Mouse (Mus musculus): ENCODE measurements around the gene Yipf1. TPM values are rescaled to one million over a fixed set of nuclear protein-coding genes. Genes with fewer than 3 reads are reported as not detected.
"Not testable (repeated sequence)": the region's sequence is repeated elsewhere in the genome, so short reads cannot be mapped to it uniquely, and the experiment has no call there.

The Yipf1 gene
- total RNA-seq, 2 experiments from 2014 or later: 20.7 to 22.3 TPM

DNA sequence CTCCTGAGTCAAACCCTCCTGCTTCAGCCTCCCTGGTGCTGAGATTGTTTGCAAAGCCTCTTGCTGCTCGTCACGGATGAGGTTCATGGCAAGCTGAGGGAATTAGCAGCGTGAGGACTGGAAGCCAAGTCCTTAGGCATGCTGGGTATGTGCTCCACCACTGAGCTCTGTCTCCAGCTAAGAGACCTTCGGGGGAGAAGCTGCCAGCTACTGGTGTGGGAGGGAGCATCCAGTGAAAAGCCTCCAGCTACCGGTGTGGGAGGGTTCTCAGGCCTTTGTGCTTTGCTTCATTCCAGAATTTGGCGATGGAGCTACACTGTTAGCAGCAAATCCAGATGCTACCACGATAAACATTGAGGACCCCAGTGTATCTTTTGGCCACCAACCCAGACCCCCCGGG lies 4.5 kb downstream of the Yipf1 start:
- DNase-seq (ENCODE audit: low spot score): no peak
- intact Hi-C loops (cut with DNase I): no loop called here

DNA sequence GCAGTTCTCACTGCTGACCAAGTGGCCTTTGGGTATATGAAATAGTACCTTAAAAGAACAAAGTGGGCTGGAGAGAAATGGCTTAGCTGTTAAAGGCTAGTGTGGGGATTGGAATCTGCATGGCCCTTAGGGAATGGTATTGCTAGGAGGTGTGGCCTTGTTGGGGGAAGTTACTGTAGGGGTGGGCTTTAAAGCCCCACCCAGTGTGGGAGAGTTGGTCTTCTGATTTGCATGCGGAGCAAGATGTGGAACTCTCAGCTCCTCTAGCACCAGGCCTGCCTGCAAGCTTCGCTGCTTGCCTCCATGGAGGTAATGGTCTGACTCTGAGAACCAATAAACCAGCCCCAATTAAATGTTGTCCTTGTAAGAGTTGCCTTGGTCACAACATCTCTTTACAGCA lies 6.9 kb downstream of the Yipf1 start:
- intact Hi-C loops (cut with DNase I): no loop called here
- no peak for DNase-seq (ENCODE audit: low spot score)

DNA sequence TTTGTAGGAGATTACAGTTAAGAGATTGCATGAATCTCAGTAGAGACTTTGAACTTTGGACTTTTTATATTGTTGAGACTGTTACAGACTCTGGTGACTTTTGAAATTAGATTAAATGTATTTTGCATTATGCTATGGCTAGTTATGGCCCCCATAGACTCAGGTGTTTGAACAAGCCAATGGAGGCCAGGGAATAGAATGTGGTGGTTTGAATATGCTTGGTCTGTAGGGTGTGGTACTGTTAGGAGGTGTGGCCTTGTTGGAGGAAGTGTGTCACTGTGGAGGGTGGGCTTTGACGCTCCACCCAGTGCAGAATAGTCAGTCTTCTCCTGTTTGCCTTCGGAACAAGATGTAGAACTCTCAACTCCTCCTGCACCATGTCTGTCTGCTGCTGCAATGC lies 8.9 kb downstream of the Yipf1 start:
- DNase-seq (ENCODE audit: low spot score): no peak

DNA sequence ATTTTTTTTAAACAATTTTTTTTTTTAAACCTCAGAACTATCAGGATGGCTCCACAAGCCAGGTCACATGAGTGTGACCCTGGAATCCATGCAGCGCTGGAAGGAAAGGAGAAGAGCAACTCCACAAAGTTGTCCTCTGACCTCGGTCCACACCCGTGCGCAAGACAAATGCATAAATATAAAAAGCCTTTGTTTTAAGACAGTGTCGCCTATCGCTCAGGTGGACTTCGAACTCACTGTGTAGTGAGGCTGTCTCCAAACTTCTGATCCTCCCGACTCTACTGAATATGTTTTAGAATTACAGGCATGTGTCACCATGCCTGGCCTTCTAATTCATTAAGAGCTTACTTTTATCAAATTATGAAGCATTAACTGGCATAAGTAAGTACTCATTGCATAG lies 14.4 kb downstream of the Yipf1 start:
- DNase-seq (ENCODE audit: low spot score): no peak
- intact Hi-C loops (cut with DNase I): no loop called here

More for the DNA sequence above, 8.9 kb downstream of the Yipf1 start:
- intact Hi-C loops (cut with DNase I): no loop called here

DNA sequence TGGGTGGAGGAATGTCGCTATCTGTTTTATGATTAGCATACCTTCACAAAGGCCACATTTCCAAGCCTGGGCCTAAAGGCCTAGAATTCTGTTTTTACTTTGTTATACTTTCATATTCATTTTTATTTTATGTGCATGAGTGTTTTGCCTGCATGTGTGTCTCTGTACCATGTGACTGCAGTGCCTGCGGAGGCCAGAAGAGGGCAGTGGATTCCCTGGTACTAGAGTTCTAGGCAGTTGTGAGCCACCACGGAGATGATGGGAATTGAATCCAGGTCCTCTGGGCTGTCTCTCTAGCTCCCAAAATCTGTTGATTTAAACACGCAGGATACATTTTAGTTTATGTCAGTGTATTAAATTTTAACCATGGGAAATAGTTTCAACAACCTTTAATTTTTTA lies 19.4 kb downstream of the Yipf1 start:
- intact Hi-C loops (cut with DNase I): no loop called here
- no peak for DNase-seq (ENCODE audit: low spot score)

DNA sequence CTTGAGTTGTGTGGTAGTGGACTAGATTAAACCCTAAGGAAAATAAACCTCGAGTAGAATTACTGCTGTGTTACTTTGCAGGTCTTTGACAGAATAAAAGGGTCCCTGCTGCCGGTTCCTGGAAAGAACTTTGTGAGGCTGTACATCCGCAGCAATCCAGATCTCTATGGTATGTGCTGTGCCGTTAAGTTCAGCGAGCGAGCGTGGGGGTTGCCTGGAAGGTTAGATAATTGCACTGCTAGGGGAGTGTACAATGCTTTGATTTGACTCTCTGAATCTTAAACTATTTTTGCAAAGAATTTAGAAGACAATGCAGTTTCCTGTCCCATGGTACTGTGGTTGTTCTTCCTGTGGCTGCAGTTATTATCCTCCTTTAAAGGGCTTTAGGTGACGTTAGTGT lies 22.2 kb downstream of the Yipf1 start:
- intact Hi-C loops (cut with DNase I): no loop called here
- no peak for DNase-seq (ENCODE audit: low spot score)

DNA sequence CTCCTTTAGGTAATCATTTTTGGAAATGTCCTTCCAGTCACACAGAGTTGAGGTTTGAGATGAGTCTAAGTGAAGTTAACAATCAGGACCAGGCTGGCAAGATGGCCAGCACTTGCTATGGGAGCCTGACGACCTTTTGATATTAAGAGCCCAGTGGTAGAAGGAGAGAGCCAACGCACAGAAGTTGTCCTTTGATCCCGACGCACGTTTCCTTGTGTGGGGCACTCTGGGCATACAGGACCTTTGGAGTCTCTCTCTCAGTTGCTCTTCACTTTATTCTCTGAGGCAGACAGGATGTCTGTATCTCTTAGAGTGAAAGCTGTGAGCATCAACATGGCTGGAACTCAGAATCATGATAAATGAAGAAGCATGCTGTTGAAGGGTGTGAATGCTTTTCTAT lies 23.3 kb downstream of the Yipf1 start:
- no peak for DNase-seq (ENCODE audit: low spot score)
- intact Hi-C loops (cut with DNase I): no loop called here

DNA sequence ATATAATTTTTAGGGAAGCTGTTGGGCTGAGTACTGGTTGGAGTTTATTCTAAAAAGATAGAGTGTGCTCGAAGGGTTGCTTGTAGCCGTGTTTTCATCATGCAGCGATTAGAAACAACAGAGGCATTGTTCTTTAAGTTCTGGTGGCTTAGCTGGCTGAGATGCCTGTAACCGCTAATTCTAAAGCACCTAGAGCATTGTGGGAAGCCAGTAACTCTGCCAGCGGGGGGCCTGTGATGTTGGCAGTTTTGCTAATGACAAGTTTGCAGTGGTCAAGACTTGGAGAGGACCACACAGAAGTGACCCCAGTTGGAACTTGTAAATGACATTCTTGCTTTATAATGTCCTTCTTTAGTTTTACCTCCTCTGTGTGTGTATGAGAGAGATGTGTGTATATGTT lies 27.2 kb downstream of the Yipf1 start:
- DNase-seq (ENCODE audit: low spot score): no peak
- intact Hi-C loops (cut with DNase I): no loop called here

DNA sequence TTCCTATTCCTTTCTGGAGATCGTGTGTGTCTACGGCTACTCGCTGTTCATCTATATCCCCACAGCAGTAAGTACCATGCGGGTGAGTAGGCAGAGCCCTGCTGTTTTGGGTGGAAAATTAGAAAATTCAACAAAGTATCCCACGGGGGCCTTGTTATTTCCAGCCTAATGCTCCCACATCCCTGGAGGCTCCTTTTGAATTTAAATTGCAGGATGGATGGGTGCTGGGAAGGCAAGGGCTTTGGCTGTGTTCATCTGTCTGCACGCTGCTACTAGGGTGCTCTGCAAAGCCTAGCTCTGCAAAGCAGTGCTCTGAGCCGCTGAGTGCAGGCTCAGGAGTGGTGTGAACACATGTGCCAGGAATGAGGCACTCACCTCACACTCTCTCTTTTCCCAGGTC lies 30.4 kb downstream of the Yipf1 start:
- DNase-seq (ENCODE audit: low spot score): no peak
- intact Hi-C loops (cut with DNase I): loop anchor here (5.0 kb wide), 1 partner anchor 152 kb away; no protein-coding TSS in a partner anchor

DNA sequence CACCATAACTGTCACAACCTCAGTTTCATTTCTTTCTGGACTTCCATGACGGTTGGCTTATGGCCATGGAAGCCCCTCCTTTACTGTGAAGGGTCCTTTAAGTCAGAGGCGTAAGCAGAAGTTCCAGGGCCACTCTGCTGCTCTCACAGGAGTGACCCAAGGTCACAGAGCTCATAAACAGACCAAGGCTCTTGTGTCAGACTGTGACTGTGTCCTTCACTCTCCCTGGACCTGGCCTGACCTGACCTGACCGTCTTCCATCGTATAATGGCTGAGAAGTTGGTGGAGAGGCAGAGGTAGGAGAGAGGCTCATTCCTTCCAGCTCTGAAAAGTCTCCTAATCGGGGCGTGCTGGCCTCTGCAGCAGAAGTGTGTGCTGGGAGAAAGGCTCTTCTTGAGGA lies 33.1 kb downstream of the Yipf1 start:
- DNase-seq (ENCODE audit: low spot score): no peak
- intact Hi-C loops (cut with DNase I): loop anchor here (5.0 kb wide), 1 partner anchor 155 kb away; no protein-coding TSS in a partner anchor

DNA sequence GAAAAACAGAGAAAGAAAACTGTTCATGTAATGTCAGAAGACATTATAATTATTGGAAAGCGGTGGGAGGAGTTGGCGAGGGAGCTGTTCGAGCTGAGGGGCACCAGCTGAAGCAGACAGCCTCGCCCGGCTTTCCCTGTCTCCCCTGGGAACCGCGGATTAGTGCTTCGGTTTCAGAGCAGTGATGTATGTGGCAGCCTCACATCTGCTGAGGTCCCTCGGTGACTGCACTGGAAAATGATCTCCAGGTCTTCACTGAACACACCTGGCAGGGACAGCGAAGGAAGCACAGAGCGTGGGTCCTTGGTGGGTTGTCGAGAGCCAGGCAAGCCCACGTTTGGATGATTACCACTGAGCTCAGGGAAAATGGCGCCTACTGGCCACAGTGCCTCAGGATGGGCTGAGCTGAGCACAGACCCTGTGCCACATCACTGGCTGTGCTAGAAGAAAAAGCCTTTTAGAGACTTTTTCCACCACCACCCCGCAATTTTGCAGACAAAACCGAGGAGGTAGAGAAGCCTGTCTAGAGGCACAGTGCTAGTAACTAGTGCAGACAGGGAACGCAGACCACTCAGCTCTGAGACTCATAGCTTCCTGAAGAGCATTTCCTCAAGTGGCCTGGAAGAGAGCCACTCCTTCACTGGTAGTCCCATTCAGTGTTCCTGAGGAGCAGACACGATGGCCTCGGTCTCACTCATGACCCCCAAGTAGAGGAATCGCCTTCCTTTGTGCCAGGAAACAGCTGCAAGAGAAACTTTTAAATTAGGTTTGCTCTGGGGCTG lies 34.6 kb downstream of the Yipf1 start:
- intact Hi-C loops (cut with DNase I): loop anchor here (2.0 to 5.0 kb wide), 2 partner anchors 98 to 156 kb away; no protein-coding TSS in a partner anchor

DNA sequence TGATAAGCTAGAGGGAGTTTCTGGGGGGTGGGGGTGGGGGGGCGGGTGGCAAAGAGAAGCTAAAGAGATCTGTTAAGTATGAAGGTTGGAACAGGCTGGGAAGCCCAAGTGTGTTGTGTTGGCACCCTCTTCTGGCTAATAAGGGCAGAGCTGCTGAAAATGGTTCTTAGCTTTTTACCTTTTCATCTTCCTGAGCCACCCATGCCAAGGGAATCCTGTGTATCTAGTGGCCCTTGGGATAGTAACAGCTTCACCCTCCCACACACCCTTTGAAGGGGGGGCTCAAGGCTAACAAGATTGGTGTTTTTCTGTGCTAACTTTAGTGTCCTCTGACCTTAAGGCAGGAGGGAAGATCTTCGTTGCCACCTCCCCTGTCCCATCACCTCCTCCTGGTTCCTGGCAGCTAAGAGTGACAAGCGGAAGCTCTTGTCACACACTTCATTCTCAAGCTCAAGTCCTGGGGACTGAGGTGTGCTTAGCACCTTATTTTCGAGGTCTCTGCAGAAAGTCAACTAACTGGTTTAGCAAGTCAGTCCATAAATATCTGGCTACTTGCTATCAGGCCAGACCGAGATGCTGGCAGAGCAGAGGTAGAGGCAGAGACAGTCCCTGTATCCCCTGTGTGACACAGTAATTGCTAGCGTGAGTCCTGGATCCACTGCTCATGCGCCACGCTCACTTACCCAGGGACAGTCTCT lies 35.3 kb downstream of the Yipf1 start:
- intact Hi-C loops (cut with DNase I): loop anchor here (2.0 to 5.0 kb wide), 2 partner anchors 99 to 157 kb away; no protein-coding TSS in a partner anchor
- DNase-seq (ENCODE audit: low spot score): no peak

More for the DNA sequence above, 34.6 kb downstream of the Yipf1 start:
- DNase-seq (ENCODE audit: low spot score): no peak

DNA sequence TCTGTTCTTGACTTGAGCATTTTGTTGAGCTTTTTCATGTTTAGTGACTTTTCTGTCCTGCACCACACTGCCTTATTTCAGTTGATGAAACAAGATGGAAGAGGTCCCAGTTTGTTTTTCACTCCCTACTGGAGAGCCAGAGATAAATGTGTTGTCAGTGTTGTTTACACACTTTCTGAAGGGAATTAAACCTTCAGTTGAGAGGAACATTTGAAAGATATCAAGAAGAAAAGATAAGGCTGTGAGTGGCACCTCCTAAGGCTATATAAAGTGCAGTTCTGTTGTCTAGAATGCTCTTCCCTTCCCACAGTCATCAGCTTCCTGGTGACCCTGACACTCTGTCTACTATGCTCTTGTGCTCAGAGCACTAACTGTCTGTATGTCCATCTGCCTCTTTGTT lies 37.2 kb downstream of the Yipf1 start:
- DNase-seq (ENCODE audit: low spot score): no peak
- intact Hi-C loops (cut with DNase I): no loop called here

DNA sequence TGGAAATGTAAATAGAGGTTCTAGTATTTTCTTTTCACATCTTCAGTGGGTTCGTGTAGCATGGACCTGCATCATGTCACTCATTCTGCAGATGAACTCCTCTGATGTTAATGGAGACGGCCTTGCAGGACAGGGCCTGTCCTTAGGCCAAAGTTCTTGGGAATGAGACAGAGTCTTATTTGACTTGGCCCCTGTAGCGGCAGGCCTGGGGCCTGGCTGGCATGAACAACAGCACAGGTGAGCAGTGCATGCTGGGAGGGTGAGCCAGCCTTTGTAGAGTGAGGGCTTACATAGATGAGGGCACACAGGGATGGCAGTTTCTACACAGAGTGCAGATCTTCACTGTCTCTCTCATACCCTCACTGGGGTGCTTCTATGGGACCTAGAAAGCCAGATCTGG lies 39.4 kb downstream of the Yipf1 start:
- DNase-seq (ENCODE audit: low spot score): no peak
- intact Hi-C loops (cut with DNase I): no loop called here

DNA sequence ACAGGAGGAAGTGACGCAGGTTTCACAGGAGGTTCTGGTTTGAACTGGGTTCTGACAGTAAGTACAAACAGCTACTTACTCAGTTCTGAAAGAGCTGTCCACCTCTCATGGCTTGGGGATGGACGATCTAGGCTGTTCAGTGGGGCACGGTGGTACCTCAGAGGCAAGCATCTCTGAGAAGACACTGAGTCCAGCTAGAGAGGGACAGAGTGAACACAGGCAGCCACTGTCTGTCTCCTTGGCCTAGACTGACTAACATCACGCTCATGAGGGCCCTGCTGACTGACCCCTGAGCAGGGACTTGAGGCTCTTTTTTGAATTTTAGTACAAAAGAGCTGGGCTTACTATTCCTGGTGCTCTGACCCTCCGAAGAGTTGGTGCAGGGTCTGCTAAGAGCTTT lies 40.0 kb downstream of the Yipf1 start:
- intact Hi-C loops (cut with DNase I): no loop called here
- no peak for DNase-seq (ENCODE audit: low spot score)

DNA sequence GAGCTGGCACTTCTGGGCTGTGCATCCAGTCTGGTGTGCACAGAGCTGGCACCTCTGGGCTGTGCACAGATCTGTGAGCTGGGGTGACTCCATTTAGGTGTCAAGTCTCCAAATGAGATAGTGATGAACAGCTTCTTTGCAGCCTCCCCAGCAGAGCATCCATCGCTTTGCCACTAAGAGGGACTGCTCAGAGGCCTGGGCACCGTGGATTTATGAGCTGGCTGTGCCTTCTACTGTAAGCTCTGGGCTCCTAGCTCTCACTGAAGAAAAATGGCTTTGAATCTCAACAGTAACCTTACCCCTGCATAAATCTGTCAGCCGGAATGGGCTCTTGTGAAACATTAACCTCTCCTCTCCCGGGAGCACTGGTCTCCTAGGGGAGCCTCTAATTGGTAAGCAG lies 40.4 kb downstream of the Yipf1 start:
- DNase-seq (ENCODE audit: low spot score): no peak
- intact Hi-C loops (cut with DNase I): no loop called here

DNA sequence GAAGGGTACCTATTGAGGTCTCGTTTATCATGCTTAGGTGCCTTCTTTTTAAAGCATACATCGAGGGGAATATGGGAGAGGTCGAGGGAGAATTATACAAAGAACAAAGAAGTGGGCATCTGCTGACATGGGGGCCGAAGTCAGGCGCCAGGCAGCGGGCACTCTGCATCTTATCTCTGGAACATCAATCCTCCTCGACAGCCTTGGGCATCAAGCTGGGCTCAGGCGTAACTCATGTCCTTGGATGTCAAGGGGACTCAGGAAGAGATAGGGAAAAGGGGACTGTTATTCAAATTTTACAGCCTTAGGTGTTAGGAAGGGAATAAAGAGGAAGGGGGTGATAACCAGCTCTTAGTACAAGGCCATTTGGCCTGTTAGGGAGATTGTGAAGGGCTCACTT lies 43.0 kb downstream of the Yipf1 start:
- intact Hi-C loops (cut with DNase I): not testable (repeated sequence)

DNA sequence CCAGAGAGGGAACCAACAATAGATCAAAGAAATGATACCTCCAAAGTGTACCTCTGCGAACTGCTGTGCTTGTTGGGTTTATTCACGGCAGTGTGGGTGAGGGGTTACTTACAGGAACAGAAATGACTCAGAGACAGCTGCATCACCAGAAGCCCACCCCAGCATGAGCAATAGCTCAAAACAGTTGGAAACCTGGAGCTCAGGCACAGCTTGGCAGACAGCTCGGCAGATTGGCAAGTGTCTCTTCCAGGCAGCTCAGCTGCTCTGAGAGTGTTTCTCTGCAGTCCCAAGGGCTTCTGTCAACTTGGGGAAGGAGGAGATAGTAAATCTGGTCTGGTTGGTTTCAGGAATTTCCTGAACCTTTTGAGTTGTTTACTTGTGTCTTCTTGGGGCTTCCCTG lies 44.3 kb downstream of the Yipf1 start:
- intact Hi-C loops (cut with DNase I): no loop called here
- DNase-seq (ENCODE audit: low spot score): no peak

More for the DNA sequence above, 43.0 kb downstream of the Yipf1 start:
- not testable (repeated sequence) for DNase-seq (ENCODE audit: low spot score)

DNA sequence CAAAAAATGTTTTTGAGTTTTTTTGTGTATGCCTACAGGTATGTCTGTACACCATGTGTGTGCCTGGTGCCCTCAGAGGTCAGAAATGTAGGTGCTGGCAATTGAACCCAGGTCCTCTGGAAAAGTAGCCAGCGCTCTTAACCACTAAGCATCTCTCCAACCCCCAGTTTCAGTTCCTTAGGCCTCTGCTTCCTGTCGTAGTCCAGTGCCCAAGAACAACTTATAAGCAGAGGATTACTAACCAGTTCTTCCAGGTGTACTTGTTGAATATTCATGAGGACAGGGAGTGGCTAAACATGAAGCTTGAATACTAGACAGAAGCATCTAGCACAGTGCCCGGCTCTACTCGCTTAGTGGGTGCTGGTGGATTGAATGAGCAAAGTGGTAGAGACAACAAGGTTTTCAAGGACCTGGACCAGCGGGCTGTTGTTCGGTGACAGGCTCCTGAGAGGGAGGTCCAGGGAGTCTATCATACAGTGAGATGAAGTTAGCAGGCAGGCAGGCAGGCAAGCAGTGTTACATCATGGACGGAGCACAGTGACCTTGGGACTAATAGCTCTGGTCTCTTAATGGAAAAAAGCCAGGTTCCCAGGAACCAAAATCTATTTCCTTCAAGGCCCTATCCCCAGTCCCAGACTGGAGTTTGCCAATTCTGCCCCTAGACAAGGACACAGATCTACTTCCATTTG lies 46.4 kb downstream of the Yipf1 start:
- intact Hi-C loops (cut with DNase I): no loop called here
- DNase-seq (ENCODE audit: low spot score): no peak

DNA sequence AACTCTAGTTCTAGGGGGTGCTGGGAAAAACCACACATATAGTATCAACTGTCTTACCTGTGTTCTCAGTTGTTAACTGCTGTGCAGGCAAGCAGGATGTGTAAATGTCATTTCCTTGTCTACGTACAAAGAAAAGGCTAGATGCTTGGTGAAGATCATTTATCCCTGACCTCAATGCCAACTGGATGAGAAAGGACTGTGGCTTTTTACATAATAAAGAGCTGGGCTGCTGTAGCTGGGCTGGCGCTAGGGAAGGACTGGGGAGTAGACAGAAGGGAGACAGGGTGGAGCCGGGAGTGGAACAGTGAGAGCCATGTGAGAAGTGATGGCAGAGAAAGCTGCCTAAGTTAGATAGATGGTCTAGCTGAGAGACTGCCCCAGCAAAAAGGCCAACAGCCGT lies 48.6 kb downstream of the Yipf1 start:
- intact Hi-C loops (cut with DNase I): no loop called here
- no peak for DNase-seq (ENCODE audit: low spot score)

DNA sequence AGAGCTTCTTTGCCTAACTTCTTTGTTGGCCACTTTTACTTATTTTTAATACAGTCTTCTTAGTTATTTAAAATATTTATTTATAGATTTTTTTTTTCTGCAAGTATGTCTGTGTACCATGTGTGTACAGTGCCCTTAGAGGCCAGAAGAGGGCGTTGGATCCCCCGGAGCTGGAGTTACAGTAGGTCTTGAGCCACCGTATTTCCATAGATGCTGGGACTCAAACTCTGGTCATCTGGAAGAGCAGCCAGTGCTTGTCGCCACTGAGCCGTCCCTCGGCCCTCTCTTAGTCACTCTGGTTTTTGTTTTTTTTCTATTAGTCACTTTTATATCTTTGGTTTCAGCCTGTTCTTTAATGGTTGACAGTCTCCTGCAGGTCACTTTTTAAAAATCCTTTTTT lies 49.4 kb downstream of the Yipf1 start:
- intact Hi-C loops (cut with DNase I): no loop called here
- no peak for DNase-seq (ENCODE audit: low spot score)
